Mouse (Mus musculus): ENCODE data around the gene Asic2.

Asic2 gene

DNA sequence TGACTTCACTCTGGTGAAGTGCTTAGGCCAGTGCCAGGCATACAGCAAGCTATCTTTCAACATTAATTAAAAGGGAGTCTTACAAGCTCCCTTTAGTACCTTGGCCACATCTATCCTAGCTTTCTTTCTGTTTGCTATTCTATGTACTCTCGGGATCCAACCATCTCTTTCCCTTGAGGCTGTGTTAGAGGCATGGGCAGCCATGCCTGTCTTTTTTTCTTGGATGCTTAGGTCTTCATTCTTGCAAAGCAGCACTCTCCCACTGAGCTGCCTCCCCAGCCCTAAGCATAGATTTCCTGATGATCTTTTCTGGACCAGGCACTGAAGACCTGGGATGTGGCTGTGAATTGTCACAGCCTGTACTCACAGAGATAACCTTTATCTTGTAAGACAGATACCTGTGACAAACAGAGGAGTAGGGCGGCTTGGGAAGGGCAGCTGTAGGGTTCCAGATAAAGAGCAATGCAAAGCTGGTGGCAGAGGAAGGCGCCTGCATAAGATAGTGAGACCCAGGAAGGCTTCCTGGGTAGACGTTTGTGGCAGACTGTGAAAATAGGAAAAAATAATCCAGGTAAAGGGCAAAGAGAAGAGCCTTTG, 433.0 kb downstream of the Asic2 start:
- intact Hi-C loops (cut with DNase I) = loop anchor here (10.0 kb wide), 1 partner anchor 630 kb away; no protein-coding TSS in a partner anchor

DNA sequence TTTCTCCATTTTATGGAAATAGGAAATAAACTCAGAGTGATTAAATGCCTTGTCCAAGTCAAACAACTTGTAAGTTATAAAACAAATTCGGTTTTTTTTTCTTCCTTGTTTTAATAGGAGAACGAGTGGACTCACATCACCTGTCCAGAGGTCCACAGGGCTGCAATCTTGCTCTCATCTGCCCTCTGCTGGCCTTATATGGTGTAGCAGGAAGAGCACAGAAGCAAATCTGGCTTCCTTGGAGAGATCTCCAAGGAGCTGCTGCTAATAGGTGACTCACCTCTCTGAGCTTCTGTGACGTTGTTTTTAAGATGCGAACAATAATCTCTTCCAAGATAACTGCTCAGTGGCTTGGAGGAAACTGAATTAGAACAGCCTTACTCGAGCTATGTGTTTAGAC, 433.6 kb downstream of the Asic2 start:
- intact Hi-C loops (cut with DNase I) = loop anchor here (10.0 kb wide), 1 partner anchor 630 kb away; no protein-coding TSS in a partner anchor

DNA sequence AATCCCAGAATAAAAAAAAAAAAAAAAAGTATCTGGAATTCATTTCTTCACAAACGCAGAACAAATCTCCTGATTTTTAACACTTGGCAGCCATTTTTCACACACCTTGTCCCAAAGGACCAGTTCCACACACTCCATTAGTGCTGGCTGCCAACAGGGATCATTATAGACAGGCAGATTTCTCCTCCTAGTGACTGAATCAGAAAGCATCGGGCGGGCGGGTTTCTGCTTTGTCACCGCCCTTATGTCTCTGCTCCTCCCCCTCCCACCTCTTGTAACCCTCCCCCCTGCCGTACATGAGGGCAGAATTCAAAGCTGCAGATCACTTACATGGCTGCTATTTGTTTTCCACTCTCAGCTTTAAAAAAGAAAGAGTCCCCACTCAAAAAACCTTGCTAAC, 436.4 kb downstream of the Asic2 start:
- intact Hi-C loops (cut with DNase I) = loop anchor here (10.0 kb wide), 1 partner anchor 627 kb away; no protein-coding TSS in a partner anchor

DNA sequence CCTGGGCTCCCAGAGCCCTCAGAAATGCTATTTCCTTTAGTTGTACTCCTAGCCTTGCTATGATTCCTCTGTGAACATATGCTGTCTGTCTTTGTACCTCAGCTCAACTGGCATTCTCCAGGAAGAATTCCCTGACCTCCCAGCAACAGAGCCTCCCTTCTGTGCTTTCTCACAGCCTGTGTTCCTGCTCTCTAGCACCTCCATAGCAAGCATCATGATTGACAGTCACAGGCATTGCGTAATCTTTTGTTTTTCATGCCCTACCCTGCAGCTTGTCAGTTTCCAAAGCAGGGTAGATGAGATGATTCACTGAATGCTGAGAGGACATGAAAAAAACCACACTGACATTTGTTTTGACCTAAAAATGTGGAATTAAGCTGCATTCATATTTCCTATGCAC, 445.3 kb downstream of the Asic2 start:
- intact Hi-C loops (cut with DNase I) = no loop called here

DNA sequence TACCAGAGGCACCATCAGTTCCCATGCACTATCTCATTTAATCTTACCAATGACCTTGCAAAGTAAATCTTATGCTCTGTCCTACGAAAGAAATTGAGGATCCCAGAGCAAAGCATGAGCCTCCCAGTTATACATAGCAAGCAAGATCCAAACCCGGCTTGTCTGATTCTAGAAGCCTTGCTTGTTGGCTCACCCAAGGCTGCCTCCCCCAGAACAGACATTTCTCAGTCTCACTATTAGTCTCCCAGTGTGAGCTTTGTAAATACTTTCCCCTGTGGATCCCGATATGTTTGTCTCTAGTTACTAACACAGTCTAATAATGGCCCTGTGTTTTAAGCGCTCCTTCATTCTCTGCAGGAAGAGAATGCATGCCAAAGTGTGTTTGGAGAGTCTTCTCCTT, 446.4 kb downstream of the Asic2 start:
- intact Hi-C loops (cut with DNase I) = no loop called here

DNA sequence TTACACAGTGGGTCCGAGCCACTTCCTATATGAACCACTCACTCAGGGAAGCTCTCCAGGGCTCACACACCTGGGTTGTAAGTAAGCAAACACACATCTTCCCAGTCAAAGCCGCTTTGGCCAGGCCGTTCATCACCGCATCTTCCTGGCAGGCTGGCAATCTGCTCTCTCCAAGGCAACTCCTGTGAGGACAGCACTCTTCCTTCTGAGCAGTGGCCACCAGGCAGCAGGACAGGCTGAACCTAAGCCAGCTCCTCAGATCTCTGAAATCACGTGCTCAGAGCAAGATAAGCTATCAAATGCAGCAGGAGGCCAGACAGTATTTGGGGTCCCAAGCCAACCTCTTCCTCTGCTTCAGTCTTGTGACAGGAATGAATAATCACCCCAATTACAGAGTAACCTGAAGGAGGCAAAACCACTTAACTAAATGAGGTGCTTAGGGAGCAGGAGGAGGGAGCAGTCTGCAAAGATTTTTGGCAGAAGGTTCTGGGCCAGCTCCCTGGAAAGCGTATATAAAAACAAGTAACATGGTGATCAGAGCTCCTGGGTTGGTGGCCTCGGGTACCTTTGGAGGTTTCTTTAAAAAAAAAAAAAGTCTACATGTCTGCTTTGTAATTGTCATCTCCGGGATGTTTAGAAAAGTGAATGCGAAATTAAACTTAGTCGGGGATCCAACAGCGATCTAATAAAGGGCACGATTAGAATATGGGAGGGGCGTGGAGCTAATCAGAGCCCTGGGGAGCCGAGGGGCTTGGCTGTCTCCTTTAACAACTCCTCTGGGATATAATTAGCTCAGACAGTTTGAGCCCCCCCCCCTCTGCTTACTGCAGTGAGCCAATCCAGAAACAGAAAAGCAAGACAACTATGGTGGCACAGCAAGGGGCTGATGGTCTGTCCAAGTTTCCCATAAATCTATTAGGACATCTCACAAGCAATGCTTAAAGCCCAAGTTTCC, 450.0 kb downstream of the Asic2 start:
- intact Hi-C loops (cut with DNase I) = no loop called here

DNA sequence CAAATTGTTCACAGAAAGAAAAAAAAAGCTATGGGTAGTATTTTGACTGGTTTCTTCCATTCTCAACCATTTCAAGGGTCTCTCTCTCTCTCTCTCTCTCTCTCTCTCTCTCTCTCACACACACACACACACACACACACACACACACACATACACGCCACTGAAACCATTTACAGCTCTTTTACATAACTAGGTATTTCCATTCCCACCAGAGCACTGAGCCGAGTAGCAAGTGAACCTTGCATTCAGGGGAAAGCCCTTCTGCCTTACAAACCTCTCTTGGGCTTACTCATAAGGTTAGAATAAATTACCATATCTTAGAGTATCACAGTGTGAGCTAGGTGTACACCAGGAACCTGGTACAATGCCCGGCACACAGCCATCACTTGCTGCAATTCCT, 452.5 kb downstream of the Asic2 start:
- intact Hi-C loops (cut with DNase I) = no loop called here

DNA sequence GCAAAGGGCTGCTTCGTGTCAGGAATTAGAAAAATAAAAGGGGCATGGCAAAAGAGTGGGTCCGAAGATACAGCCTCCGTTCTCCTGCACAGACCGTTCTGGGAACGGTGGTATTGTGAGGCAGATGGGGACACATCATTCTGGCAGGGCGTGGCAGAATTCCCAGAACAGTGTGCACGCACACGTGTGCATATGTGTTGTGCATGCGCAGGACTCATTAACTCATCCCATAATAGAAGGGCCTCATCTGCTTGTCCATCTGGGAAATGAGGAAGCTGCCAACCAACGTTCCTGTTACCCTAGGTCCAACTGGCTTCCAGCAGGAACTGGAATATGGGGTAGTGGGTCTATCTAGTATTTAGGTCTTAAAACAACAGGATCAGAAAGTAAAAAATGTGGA, 455.8 kb downstream of the Asic2 start:
- intact Hi-C loops (cut with DNase I) = no loop called here

DNA sequence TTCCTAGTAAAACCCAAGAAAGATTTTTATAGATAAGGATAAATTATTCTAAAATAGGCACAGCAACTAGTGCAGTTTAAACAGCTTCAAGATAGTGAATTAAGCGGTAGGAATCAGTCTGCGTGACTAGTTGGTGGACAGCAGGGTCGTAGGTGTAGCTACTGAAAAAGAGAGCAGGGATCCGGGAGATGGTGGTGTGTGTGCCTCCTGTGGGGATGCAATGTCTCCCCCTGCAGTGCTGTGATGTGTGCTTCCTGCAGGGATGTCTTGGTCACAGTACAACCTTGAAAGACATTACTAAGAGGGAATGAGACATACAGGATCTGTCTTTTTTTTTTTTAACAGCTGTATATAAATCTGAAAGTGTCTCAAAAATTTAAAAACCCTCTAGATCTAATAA, 456.9 kb downstream of the Asic2 start:
- intact Hi-C loops (cut with DNase I) = no loop called here

DNA sequence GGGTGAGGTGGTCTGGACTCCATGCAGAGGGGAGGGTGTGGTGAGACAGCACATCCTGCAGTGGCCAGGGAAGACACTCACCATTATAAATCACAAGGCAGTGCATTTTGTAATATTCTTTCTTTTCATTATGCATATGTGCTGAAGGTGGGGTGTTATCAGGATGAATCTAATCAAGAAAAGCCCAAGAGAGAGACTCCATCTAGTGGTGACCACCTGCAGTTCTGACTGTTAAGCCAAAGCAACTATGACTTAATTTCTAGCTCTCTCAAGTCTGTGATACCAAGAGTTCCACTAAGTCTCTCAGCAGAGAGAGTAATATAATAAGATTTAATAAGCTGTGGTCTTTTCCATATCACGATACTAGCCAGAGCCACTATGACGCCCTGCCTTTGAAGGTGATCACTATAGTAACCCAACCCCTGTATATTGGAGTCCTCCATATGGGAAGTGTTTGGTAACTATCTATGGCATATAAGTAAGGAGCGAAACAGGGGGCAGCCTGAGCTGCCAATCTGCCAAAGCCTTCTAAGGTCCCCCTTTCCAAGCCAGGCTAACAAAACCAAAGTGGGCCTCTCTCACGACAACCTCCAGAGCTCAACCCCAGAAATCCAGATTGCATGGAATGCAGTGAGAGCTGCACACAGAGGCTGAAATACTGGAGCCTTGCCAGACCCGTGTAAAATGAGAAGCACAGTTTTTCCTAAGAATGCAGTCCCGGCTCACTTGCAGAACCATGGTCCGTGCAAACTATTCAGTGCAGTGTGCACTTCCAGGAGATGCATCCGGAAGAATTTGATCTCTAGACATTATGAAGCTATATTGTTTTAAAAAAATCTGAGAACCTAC, 459.6 kb downstream of the Asic2 start:
- intact Hi-C loops (cut with DNase I) = no loop called here

DNA sequence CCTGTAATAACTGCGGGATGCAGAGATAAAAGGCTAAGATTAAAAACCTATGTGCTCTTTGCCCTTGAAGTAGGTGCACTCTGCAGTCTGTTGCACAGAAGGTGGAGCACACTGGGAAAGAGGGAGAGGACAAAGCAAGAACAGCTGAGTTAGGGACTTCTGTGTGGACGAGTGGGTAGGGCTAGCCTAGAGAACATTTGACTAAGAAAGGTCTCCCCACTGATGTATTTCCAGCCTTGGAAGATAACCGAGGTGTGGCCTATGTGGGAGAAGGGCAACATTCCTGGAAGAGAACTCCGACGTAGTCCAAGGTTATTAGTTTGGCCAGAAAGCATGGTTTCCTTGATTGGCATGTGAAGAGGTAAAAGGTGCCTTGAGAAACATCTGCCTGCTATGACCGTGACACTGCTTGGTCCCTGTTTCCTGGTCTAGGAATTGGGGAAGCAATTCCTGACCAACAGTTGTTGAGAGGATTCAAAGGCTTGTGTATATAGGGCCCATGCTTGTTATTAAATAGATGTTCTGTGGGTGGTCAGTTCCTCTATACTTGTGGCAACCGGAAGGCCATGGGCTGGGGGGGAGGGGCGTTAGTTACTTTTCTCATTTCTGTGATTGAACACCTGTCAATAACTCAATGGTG, 463.3 kb downstream of the Asic2 start:
- intact Hi-C loops (cut with DNase I) = no loop called here

DNA sequence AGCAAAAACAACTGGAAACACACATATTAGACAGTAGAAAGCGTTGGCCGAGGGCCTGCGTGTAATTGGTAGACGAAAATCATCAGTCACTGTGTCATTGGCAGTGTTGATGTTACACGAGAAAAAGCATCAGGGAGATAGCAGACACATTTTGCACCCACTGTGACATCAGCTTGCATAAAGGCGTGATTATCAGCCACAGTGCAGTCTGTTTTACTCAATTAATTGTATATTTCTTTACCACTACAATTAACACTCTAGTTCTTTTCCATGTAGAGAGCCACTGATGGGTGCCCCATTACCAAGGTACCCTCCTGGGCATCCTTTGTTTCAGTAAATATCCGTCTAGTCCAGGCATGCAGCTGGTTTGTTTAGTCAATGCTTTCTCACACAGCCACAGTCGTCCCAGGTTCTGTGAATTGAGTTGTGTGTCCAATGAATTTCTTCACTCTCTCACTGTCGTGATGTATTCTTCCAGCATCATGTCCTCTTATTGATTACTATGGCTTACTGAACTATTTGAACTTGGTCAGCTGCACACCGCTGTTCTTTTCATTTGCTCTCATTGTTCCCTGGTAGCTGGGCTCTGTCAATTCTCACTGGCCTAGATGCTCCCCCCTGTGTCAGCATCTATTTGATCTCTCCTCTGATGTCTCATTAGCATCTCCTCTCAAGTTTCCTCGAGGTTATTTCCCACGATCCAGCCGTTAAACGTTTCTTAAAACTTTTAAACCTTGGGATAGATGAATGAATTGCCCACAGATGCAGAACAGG, 466.6 kb downstream of the Asic2 start:
- intact Hi-C loops (cut with DNase I) = no loop called here

DNA sequence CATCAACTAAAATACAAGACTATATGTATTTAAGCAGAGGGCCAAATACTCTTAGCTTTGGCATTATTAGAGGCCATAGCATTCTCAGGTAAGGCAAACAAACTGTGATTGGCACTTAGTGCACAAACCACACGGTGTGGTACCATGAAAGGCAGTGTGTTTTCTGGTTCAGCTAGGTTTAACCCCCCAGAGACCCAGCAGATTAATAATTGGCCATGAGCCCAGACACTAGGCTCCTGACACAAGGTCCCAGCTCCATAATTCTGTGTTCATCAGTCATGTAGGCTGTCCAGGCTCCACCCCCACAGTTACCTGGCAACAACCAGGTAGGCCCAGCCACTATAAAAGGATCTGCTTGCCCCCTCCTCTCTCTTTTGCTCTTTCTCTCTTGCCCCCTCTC, 469.3 kb downstream of the Asic2 start:
- intact Hi-C loops (cut with DNase I) = no loop called here

DNA sequence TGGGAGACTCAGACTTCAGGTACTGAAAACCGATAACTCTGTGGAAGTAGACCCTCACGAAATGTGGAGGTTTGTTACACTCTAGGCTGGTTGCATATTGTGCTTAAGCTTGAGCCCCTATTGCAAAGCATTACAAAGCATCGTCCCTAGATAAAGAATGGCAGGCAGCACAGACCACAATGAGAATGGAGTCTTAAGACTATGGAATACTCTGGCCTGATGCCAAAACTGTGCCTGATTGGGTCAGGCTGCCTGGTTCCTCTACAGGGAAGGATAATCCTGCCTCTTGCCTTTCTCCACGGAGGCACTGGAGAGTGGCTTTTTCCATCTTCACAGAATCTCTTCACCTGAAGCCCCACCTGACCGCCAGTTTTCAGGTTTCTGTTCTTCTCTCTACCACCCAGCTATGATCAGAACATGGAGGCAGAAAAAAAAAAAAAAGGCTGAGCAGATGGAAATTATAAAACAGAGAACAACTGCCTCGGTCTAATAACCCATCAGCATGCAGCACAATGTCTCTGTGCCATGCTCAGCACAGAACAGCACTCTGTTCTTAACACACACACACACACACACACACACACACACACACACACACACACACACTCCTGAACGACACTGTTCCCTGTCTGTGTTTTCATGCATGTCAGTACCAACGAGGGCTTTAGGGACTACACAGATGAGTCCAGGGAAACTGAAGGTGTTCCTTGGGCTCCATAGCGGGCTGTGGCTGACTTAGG, 470.4 kb downstream of the Asic2 start:
- intact Hi-C loops (cut with DNase I) = no loop called here

DNA sequence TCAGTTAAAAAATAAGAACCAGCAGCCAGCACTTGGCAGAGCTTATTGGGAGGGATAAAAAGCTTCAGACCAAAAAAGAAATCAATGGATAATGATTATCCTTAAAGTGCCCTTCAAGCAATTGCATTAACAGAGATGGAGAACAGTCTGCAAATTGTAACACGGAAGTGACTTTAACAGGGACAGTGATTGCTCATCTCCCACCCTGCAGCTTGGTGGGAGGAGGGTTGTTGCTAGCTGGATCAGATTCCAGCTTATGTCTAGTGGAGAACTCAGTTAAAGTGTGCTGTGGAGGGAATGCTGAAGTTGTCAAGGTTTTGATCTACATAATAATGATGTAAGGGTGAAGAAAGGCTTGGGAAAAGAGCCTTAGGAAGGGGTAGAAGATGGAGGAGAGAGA, 471.8 kb downstream of the Asic2 start:
- intact Hi-C loops (cut with DNase I) = no loop called here

DNA sequence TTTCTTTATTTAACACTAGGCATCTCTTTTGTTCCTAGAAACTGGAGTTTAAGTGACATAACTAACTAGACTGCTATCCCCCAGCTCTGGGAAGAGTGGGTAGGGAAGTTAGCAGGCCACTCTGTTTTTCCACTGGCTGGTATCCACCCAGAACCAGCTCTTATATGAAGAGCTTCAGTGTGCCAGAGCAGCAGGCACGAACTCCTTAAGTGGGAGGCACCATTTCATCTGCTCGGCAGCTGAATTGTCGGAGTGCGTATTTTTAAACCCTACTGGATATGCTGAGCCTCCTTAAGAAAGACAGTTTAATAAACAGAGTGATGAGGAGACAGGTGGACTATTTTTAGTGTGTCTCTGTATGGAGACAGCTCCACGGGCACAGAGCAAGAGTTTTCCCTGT, 475.9 kb downstream of the Asic2 start:
- intact Hi-C loops (cut with DNase I) = no loop called here

DNA sequence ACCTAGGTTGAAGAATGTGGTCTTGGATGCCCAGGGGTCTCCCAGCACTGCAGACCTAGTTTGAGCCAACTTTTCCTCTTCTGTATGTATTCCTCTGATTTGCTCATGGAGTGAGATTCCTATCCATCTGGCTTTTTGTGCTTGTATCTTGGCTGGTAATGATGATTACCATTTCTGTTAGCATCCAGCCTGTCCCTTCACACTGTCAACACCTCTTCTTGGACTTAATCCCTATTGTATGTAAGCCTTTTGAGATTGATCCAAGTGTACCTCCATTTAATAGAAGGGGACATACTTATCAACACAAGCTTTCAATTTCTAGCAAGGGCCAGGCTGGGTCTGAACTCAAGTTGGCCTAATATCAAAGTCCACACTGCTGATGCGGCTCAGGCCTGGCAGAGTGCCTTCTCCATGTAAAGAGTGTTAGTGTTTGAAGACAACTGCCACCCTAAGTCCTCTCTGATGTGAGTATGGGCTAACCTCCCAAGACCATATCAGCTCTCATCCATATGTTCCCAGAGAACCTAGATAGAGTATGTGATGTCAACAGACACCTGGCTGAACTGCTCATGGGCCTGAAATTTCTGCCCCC, 479.0 kb downstream of the Asic2 start:
- intact Hi-C loops (cut with DNase I) = no loop called here

DNA sequence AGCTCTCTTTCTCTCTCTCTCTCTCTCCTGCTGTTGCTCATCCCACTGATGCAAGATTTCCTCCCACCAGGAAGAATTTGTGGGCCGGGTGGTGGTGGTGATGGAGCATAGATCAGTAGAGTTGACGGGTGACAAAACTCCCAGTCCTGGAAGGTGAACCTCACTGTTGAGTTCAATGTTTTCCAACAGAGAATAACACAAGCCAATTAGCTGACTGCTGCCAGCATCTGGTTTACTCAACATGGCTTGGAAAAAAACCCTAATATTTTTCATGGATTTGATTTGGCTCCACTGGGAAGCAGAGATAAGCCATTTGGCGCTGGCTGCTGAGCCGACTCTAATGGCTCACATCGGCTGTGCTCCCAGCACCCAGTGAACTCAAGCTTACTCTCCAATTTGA, 479.6 kb downstream of the Asic2 start:
- intact Hi-C loops (cut with DNase I) = no loop called here

DNA sequence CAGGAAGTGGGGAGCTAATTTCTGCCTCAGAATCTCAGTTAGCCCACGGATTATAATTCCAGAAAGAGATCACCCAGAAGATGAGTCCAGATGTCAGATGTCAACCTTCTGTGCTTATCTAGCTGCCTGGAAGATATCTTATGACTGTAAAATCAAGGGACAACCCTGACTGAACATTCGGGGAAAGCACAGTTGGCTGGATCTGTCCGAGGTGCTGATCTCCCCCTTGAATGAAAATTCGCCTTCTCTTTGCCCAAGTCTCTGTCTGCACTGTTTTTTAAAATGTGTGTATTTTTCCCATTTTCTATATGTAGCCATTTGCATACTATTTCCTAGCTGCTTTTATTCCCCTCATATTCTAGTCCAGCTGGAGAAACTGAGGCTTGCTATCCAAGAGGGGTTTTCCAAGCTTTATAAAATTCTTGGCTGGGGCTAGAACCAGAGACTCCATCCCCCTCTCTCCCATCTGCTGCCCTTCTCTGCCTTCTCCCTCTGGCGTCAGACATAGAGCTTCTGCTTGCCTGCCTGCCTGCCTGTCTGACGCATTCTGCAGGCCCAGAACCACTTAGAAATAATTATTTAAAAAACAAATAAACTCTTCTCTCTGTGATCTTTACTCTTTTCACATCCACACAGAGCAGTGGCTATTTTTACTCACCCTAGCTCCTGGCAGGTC, 481.9 kb downstream of the Asic2 start:
- intact Hi-C loops (cut with DNase I) = no loop called here

All from adrenal gland (tissue).